Mouse (Mus musculus) cerebellum, adult 2 months (tissue): ENCODE results near the gene Akr1c19. TPM values are rescaled to one million over a fixed set of nuclear protein-coding genes. Genes with fewer than 3 reads are reported as not detected.
"Not testable (repeated sequence)": the region's sequence is repeated elsewhere in the genome, so short reads cannot be mapped to it uniquely, and the experiment has no call there.

ENCODE experiments used
- DNase-seq, 2 experiments: peaks; one replicate each; pipeline ENCODE4 v3.0.0; 2021
- H3K27ac ChIP-seq: fragments of 200-500 bp; 2 replicates; pipeline ENCODE4 v1.5.1; 2012; ENCODE audit warnings: low read length, control low read depth, inconsistent platforms; ENCODE audit not compliant: insufficient read depth
- H3K27me3 ChIP-seq: fragments of 200-500 bp; 2 replicates; pipeline ENCODE4 v1.6.1; 2012; ENCODE audit warnings: inconsistent platforms, mild to moderate bottlenecking, low read length, moderate library complexity; ENCODE audit not compliant: control insufficient read depth, insufficient read depth
- H3K4me1 ChIP-seq: fragments of 200-500 bp; 2 replicates; pipeline ENCODE4 v1.6.1; 2011; ENCODE audit warnings: low read length; ENCODE audit not compliant: control insufficient read depth, insufficient read depth
- H3K4me3 ChIP-seq: fragments of 200-500 bp; replicated peaks from 2 replicates; pipeline ENCODE3; 2011; ENCODE audit warnings: mild to moderate bottlenecking, low read depth, low read length, control low read depth; ENCODE audit not compliant: insufficient read depth
- CTCF ChIP-seq: fragments of 200-500 bp; IDR thresholded peaks from 2 replicates; pipeline ENCODE4 v1.5.1; 2011; ENCODE audit warnings: low read depth, mild to moderate bottlenecking, control low read depth, low read length, moderate library complexity, borderline replicate concordance; ENCODE audit not compliant: insufficient read depth
- POLR2A ChIP-seq: fragments of 200-500 bp; IDR thresholded peaks from 2 replicates; pipeline ENCODE4 v1.6.1; 2011; ENCODE audit warnings: low read length, control low read depth, borderline replicate concordance; ENCODE audit not compliant: insufficient read depth
- WGBS: fragments of 180-500 bp; shearing (Covaris S2); methylation state at CpG from one replicate; pipeline ENCODE4 v1.1.7; 2018; 5-methylcytosine and 5-hydroxymethylcytosine counted together
- polyA plus RNA-seq: library from polyadenylated mRNA; depleted of rRNA; stranded (reverse); fragments of >200 nt; gene quantifications from 2 replicates; pipeline ENCODE4 v1.2.3, GENCODE M21; 2012

Gene Akr1c19
- polyA plus RNA-seq, 1 experiment: not detected

DNA sequence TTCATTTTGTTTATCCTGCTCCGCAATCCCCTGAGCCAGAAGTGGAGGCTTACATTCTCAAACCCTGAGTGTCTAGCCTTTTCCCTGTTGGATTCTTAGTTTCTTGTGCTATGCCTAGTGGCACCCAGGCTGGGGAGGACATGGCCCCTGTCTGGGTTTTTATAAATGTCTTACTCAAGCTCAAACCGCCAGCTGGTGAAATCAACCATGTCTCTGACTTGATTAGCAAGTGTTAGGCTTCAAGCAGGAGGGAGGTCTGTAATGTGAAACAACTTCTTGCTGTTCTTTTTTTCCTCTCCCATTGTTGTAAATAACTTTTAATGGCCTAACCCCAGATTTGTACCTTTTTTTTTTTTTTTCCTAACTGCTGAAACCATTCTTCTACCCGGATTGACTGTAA lies 20.8 kb downstream of the Akr1c19 start:
- H3K4me1 ChIP-seq: no peaks in the 10 kb centered on the region
- no peak overlapping the region for H3K27ac ChIP-seq
- no peaks in the 10 kb centered on the region for H3K27me3 ChIP-seq
- H3K4me3 ChIP-seq: no peak overlapping the region
- 39% methylated on average over 3 of the region's 3 CpGs for WGBS
- DNase-seq: no peak
- TF ChIP-seq CTCF: no peak
- no peak for TF ChIP-seq POLR2A

DNA sequence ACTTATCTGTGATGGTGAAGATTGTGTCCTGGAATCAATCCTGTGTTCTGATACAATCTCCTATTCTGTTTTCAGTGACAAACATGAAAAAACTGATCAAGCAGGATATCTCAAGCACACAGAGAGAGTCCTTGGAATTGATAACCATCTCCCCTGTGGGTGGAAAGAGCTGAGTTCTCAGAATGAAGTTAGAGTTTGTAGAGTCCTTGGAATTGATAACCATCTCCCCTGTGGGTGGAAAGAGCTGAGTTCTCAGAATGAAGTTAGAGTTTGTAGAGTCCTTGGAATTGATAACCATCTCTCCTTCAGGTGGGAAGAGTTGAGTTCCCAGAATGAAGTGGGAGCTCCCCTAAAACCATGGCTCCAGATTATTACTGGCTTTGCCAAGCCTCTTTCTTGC lies 28.4 kb downstream of the Akr1c19 start:
- DNase-seq, H3K4me1 ChIP-seq, H3K27me3 ChIP-seq, H3K27ac ChIP-seq, H3K4me3 ChIP-seq: not testable (repeated sequence)

DNA sequence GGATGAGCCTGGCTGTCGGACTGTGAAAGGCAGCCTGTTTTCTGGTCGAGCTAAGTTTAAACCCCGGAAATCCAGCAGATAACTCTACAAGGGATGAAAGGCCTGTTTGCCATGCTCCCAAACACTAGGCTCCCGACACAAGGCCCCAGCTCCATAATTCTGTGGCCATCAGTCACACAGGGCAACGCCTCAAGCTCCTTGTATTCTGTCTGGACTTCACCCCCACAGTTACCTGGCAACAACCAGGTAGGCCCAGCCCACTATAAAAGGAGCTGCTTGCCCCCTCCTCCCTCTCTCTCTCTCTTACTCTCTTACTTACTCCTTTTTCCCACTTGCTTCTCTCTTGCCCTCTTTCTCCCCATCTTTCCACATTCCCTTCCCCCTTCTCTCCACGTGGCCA lies 28.8 kb downstream of the Akr1c19 start:
- WGBS: 73% methylated on average over 6 of the region's 6 CpGs

DNA sequence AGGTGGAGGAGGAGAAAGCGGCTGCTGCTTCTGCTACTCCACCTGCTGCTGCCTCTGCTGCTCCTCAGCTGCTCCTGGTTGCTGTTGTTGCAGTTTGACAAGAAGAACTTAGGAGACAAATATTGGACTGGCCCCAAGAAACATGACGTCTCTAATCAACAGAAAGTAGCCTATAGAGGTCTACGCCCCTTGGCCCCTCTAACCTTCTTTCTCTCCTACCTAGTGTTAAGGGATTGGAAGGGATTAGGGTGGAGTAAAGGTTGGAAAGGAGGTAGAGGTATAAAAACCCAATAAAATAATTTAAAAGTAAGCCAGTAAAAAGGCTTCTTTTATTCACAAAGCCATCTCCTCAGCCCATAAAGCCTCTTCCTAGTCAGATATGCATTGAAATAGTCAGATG lies 36.1 kb downstream of the Akr1c19 start:
- H3K4me1 ChIP-seq: no peaks in the 10 kb centered on the region
- no peak for DNase-seq
- H3K27ac ChIP-seq: no peak overlapping the region
- H3K27me3 ChIP-seq: no peaks in the 10 kb centered on the region
- no peak for TF ChIP-seq POLR2A
- TF ChIP-seq CTCF: no peak
- H3K4me3 ChIP-seq: no peak overlapping the region
- WGBS: 68% methylated on average over 3 of the region's 3 CpGs

More for the DNA sequence above, 28.8 kb downstream of the Akr1c19 start:
- TF ChIP-seq POLR2A (no peak), CTCF (no peak)
- Histone ChIP-seq H3K27me3 (no peaks in the 10 kb centered on the region), H3K4me1 (no peaks in the 10 kb centered on the region), H3K4me3 (no peak overlapping the region), H3K27ac (no peak overlapping the region)
- no peak for DNase-seq

DNA sequence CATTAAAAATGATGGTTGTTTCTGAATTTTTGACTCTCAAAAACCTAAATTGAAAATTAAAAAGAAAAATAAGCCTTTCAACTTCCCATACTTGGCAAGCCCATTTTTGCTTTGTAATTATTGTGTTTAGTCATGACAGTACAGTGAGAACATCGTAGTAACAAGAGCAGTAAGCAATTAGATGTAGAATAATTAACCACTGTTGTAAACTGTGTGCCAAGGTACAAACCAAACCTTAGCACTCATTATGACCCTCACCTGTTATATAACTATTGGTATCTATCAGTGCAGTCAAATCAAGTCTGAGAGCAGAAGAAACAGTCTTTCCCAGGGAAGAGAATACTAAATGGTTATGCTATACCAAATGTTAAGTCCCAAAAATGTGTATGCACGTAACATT lies 36.5 kb downstream of the Akr1c19 start:
- no peaks in the 10 kb centered on the region for H3K27me3 ChIP-seq
- H3K4me1 ChIP-seq: no peaks in the 10 kb centered on the region
- TF ChIP-seq CTCF (no peak), POLR2A (no peak)
- 88% methylated on average over 2 of the region's 2 CpGs for WGBS
- no peak overlapping the region for H3K4me3 ChIP-seq
- DNase-seq: no peak
- no peak overlapping the region for H3K27ac ChIP-seq

DNA sequence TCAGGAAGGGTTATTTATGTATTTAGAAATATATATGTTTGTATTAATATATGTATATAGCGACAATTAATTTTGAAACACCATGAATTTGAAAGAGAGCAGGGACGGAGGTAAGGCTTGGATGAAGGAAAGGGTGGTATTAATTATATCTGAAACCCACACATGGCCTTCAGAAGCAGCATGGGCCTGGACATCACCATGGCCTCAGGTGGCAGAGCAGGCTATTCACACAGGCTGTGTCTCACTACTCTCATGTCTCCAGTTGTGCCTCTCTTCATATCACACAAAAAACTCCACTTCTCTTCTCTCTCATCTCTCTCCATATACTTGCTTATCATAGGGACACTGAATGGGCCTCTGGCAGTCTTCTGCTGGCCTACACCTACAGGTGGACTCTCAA lies 37.0 kb downstream of the Akr1c19 start:
- H3K4me3 ChIP-seq, H3K27ac ChIP-seq, H3K27me3 ChIP-seq, H3K4me1 ChIP-seq, DNase-seq: not testable (repeated sequence)
- 85% methylated on average over 2 of the region's 2 CpGs for WGBS

DNA sequence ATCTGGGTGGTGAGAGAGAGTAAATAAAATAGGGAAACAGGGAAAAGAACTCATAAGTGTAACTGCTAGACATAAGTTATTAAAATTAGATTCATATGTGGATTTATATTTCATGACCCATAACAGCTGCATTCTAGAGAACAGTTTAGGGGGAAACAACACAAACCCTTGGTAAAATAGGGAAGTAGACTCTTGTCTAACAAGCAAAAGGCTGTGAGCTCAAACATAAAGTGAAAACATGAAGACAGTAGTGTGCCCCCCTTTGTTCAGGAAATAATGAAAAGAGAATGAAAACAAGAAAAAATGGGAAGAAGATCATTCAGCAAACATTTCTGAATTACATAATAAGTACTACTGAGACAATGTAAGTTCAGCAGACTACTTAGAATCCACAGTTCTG lies 42.4 kb downstream of the Akr1c19 start:
- no peak overlapping the region for H3K27ac ChIP-seq
- H3K4me3 ChIP-seq: no peak overlapping the region
- no peak for TF ChIP-seq POLR2A
- no peak for TF ChIP-seq CTCF
- DNase-seq: no peak
- no peaks in the 10 kb centered on the region for H3K4me1 ChIP-seq
- no peaks in the 10 kb centered on the region for H3K27me3 ChIP-seq

DNA sequence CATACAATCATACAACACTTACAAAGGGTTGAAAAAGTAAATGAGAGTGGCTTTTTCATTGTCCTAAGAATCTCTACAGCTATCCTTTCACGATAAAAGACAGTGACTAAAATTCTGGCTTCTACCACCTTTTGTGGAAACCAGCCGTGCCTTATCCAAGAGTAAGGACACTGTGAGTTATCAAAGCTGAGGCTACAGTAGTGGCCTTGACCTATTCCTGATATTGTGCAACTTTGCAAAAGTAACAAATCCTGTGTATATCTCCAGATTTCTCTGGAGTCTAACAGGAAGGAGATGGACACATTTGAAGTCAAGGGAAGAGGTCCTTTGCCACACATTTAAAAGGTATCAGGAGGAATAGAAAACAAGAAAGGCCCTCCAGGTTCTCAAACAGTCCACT lies 49.0 kb downstream of the Akr1c19 start:
- H3K4me1 ChIP-seq: no peaks in the 10 kb centered on the region
- H3K27me3 ChIP-seq: no peaks in the 10 kb centered on the region
- H3K27ac ChIP-seq: no peak overlapping the region
- TF ChIP-seq POLR2A (no peak), CTCF (no peak)
- 86% methylated on average over 2 of the region's 2 CpGs for WGBS
- H3K4me3 ChIP-seq: no peak overlapping the region
- DNase-seq: no peak

DNA sequence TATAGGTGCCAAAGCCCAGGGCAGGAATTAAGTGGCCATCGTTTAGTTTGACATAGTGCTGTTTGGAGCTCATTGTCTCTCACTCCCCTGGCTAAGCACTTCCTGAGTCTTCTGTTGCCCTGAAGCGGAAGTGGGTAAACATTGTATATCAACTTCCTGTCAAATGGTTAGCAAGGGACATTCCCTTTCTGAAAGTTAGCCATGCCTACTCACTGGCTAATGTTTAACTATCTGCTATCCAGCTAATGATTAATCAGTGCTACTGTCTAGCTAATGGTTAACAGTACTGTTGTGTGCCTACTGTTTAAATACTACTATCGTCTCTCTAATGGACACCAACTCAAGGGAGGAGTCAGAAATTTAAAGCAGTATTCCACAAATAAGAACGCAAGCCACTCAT lies 50.8 kb downstream of the Akr1c19 start, which contains the start of gene Akr1c12:
Gene Akr1c12, minus strand, starts transcription at position 150 of the 400 bp plus-strand sequence.
- Histone ChIP-seq H3K4me1 (no peaks in the 10 kb centered on the region), H3K4me3 (no peak within 1 kb of the TSS), H3K27me3 (no peaks in the 10 kb centered on the region), H3K27ac (no peak within 1 kb of the TSS)
- no peak for TF ChIP-seq CTCF
- TF ChIP-seq POLR2A: no peak
- DNase-seq: no peak
- 79% methylated on average over 4 of the region's 4 CpGs for WGBS
